Mouse (Mus musculus) urinary bladder, postnatal 25 days (tissue): ENCODE results near the gene Vmn1r85.
"Not testable (repeated sequence)": the region's sequence is repeated elsewhere in the genome, so short reads cannot be mapped to it uniquely, and the experiment has no call there.

Experiments used
- DNase-seq: peaks from one replicate; pipeline ENCODE4 v3.0.0; 2022; ENCODE audit warnings: low spot score

The Vmn1r85 gene

DNA sequence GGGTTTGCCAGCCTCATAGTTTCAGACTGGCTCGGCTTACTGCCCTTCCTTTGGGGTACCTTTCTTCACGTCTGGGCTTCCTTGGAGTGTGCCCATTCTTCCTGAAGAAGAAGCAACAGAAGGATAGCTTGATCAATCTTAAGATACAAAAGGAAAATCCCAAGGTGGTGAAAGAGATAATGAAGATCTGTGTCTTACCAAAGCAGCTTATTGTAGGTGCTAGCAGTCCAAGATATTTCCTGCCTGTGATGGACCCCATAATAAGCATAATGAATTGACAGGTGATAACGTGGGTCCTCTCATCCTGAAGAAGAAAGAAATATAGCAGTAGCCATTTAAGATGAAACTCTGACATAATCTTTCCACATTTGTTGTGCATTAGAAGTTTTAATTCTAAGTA, at the start of gene Vmn1r85:
Gene Vmn1r85, minus strand, starts transcription at position 101 of the 400 bp plus-strand sequence.
- DNase-seq, result no peak

DNA sequence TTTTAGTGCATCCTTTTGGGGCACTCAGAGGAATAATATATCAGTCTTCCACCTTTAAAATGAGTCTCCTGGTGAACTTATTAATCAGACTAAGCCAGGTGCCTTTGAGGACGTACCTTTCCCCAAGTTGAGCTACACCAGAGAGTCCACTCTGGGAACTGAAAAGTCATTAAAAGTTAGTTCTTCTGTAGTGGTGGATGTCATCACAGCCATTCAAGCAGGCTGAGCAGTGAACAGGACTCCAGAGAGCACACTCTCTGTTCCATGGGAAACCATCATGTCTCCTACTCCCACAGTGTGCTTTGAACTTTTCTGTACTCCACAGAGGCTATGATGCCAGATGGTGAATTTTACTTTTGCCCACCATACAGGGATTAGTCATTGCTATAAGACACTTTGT, 45.1 kb upstream of the Vmn1r85 start, which contains the start of gene Vmn1r87:
Gene Vmn1r87, minus strand, starts transcription at position 101 of the 400 bp plus-strand sequence.
- DNase-seq, result no peak

DNA sequence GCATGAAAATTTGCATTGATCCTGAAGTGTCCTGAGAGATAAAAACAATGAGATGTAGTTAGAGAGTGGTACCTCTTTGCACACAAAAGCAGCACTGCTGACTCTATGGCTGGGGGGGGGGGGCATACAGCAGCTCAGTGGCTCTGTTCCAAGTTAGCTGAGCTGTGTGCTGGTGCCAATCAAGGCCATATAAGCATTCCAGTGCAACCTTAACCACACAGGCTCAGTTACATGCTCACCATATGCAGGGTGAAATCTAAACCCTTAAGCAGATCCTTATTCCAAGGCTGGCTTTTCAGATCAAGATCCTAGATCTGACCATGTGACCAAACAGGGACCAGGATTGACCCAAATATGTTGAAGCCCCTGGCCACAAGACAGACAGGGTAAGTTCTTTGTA, 42.4 kb upstream of the Vmn1r85 start:
- no peak for DNase-seq

DNA sequence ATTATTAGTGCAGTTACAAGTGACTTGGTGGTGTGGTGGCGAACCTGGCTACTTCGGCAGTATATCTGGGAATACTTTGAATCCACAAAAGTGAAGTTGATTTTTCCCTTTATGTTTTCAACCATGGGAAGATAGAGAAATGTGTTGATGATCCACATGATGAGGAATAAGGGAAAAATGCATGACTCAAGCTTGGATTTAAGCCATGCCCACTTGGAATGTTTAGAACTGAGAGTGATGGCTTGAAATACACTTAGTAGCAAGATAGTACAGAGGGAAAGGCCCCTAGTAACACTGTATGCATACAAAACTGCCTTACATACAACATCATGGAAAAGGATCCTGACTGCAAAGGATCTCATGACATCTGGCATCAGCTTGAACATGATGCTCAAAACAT, 36.9 kb upstream of the Vmn1r85 start:
- DNase-seq, result no peak

DNA sequence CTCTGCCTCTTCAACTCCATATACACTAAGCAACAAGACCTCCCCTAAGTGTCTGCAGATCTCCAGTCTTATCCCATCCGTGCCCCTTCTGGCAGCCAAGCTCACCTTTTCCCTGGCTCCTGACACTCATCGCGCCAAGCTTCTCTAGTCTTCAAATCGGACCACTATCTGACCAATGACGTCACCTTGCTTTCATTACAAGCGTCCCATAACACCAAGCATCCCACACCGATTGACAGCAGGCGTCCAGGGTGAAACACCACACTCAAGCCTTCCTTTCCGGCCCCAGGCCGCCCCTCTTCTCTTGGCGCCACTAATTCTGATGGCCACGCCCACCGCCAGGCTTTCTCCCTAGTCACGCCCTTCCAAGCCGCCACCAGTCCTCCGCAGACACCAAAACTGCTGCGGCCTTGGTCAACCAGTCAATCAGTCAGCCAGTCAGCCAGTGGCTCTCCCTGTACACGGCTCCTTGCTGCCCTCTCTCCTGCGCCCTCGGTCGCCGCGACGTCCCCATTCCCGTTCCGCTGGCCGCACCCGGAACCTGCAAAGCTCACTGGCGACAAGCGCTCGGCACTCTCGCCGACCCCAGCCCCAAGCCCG, 28.7 kb upstream of the Vmn1r85 start:
- not testable (repeated sequence) for DNase-seq

DNA sequence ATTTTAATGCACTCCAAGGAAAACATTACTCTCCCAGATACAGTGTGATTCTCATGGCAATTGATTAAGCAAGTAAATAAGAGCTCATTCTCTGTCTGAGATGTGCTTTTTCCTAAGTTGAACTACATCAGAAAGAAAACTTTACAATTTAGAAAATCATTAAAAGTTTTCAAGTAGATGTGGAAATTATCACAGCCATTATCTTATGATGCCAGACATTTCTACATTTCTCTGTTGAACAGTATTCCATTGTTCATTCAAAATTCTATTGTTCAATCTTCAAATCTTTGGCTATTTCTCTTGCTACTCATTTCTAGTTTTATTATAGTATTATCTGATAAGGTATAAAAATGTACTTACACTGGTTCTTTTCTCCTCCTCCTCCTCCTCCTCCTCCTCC, 24.8 kb upstream of the Vmn1r85 start, which contains the start of gene Vmn1r86:
Gene Vmn1r86, minus strand, starts transcription at position 101 of the 400 bp plus-strand sequence.
- DNase-seq, result no peak

DNA sequence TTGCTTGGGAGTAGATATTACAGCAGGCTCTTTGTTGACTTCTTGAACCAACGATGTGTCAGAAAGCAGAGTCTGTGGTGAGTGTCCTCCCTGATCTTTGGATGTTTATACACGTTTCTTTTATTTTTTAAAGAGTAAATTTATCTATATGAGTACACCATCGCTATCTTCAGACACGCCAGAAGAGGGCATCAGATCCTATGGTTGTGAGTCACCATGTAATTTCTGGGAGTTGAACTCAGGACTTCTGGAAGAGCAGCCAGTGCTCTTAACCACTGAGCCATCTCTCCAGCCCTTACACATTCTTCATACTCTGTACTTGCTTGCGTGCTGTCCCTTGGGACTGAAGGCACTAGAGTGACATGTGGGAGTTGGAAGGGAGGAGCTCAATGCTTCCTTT, 22.7 kb downstream of the Vmn1r85 start:
- no peak for DNase-seq

DNA sequence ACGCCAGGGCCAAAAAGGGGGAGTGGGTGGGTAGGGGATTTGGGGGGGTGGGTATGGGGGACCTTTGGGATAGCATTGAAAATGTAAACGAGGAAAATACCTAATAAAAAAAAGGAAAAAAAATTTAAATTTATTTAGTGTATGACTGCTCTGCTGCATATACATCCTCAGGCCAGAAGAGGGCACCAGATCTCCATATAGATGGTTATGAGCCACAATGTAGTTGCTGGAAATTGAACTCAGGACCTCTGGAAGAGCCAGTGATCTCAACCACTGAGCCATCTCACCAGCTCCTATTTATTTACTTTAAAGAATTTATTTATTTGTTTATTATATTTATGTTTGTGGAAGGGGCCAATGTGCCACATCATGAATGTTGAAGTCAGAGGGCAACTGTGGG, 31.6 kb downstream of the Vmn1r85 start:
- not testable (repeated sequence) for DNase-seq

DNA sequence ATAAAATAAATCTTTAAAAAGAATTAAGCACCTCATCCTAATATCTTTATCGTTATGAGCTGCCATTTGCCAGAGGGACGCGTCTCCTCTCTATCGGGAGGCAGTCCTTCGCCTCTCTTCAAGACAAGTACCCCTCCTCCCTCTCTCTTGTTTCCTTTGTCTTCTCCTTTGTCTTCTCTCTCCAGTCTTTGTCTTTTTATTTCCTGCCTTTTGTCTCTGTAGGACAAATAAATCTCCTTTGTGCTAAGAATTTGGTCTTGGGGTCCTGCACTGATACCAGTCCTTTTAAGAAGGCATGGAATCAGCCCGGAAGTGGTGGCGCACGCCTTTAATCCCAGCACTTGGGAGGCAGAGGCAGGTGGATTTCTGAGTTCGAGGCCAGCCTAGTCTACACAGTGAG, 35.4 kb downstream of the Vmn1r85 start:
- DNase-seq, result no peak

DNA sequence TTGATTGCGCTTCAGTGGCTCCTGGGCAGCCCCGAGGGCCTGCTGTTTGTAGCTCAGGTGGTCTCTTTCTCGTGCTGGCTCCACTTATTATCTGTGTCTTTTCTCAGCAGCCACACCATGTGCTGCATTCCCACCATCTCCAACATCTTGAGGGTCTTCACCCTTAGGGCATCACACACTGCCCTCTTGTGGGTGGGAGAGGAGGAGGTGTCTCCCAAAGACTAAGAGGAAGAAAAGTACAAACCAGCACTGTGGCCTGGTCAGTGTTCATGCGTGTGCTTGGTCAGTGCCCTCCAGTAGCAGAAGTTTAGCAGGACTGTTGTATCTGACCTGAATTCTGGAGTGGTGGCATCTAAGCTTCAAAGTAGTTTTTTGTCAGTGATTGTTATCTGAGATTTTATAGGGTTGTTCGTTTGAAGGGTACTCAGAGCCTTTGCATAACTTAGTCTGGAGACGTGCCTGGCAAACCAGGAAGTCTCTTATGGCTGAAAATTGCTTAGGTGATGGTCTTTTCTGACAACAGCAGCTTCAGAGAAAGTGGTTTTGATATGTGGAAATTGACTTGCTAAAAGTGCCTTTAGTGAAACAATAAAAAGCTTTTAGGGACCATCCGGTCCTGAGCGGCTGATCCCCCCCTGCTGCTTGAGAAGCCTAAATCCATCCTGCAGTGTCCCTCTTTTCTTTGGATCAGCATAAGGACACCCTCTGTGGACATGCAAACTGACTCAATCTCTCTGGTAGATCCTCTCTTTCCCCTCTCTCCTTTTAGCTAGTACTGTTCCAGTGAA, 37.9 kb downstream of the Vmn1r85 start:
- no peak for DNase-seq

DNA sequence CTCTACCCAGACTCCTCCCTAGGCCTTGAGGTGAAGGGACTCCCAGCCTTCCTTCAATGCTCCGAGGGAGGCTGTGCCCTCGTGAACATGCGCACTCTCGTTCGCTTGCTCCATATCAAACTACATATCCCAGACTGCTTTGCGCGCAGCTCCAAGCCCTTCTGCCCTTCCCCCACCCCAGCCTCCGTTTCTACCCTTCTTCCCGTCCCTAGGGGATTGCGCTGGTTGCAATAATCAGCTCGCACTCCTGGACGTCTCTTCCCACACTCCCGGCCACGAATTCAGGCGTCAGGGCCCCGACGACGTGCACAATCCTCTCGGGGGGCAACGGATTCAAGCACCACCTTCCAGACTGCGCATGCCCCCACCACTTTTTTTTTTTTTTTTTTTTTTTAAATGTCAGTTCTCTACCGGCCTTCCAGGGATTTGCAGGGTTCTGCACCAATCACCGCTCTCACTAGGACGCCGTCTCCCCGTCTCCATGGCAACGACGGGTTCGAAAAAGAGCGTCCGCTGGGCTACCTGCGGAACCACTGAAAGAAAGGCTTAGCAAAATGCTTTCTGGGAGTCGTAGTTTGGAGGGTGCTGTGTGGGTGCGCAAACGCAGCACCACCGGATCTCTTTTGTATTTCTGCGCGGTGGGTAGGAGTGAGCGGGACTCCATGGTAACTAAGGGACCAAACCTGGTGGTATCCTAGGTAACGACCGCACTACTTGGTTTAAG, 40.5 kb downstream of the Vmn1r85 start, which contains the start of gene Mzf1:
Gene Mzf1, minus strand, starts transcription at position 478 of the 724 bp plus-strand sequence.
- peak; percentile 86 for DNase-seq

DNA sequence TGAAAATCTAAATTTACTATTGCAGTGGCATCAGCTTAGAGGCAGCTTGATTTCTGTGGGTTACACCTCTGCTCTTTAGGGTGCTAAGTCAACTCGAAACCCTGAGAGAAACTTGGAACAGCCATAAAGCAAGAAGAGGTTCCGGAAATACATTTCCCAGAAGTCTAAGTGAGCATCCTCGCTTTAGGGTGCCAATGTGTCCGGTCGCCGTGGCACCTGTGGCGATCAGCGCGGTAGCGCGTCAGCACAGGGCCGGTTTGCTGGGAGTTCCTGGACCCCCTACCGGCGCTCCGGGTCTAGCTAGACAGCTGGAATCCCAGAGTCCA, 41.0 kb downstream of the Vmn1r85 start:
- DNase-seq, result no peak

DNA sequence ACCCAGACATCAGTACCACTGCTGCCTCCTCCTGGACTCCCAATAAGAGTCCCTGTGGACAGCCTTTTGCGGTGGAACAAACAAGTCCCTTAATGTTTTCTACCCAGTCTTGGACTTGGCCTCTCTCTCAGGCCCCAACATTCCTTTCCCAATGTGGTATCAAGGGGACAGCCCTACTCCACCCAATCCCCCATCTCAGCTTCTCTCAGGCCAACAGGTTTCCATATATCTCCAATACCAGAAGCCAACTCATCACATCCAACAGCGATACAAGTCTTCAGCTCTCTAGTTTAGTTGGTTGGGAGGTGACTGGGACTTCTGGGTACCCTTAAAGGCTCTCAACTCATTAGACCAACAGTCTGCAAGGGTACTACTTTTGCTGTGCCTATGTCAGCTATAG, 41.5 kb downstream of the Vmn1r85 start:
- DNase-seq, result no peak

DNA sequence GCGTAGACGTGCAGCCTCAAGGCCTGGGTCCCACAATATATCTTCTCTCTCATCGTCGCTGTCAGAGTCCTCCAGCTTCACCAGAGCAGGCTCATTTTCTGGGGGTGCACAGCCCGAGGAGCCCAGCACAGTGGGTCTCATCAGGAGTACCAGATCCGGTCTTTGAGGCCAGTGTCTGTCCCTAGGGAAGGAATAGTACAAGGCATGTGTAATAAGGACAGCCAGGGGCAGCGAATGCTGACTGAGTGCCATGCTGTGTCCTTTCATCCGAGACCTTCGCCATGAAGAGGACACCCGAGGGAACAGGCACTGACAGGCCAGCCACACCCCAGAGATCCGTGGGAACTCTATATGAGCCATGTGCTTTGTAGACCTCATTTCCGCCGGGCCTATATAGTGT, 42.0 kb downstream of the Vmn1r85 start:
- DNase-seq, result no peak

DNA sequence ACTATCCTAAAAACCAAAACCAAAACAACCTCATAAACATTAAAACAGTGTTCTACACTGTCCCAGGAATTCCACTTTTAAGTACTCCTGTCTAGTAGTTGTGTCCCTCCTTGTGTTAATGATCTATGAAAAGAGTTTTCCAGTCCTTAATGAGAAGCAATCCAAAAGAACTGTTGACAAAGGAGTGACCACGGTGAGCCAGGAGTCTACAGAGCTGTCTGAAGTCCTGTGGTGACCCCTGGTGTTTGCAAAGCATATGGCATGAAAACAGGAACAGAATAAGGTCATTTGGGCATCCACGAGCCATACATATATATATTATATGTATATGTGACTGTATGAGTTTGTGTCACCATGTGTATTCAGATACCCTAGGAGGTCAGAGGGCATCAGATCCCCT, 48.9 kb downstream of the Vmn1r85 start:
- no peak for DNase-seq

DNA sequence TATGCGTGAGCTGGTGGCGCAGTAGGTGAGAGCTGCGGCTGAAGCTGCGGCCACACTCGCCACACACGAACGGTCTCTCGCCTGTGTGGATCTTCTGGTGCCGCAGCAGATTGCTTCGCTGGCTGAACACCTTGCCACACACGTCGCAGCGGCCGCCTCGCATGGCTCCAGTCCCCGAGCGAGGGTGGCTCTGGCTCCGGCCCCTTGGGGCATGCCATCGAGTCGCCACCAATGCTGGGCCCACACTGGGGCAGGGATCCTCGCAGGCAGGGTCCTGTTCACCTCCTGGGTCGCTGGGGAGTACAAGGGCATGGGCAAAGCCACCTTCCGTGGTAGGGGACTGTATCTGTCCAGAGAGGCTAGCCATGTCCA, 50.7 kb downstream of the Vmn1r85 start:
- no peak for DNase-seq

DNA sequence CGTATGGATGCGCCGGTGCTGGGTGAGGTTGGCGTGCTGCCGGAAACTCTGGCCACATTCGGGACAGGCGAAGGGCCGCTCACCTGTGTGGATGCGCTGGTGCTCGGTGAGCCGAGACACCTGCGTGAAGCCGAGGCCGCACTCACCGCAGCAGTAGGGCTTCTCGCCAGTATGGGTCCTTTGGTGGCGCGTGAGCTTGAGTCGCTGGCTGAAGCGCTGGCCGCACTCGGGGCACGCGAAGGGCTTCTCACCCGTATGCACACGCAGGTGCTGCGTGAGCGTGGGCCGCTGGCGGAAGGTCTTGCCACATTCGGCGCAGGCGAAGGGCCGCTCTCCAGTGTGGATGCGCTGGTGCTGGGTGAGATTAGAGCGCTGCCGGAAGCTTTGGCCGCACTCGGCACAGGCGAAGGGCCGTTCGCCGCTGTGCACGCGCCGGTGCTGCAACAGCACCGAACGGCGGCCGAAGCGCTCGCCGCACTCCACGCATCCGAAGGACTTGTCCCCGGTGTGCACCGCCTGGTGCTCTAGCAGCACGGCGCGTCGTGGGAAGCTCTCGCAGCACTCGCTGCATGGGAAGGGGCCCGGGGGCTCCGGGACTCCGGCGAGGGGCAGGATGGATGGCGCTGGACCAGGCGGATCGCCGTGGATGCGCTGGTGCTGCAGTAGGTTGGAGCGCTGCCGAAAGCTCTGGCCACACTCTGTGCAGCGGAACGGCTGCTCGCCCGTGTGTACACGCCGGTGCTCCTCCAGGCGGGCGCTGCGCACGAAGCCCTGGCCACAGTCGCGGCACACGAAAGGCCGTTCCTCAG, 51.3 kb downstream of the Vmn1r85 start:
- no peak for DNase-seq

DNA sequence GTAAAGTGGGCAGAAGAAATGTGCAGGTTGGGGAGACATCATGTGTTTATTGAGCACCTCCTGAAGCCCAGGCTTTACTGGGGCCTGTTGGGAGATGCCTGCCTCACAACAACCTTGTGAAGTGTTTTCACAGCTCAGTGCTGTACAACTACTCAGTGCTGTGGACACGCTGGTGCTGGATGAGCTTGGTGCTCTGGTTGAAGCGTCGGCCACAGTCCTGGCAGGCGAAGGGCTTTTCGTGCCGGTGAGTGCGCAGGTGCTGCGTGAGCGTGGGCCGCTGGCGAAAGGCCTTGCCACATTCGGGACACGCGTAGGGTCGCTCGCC, 51.9 kb downstream of the Vmn1r85 start:
- DNase-seq, result no peak

DNA sequence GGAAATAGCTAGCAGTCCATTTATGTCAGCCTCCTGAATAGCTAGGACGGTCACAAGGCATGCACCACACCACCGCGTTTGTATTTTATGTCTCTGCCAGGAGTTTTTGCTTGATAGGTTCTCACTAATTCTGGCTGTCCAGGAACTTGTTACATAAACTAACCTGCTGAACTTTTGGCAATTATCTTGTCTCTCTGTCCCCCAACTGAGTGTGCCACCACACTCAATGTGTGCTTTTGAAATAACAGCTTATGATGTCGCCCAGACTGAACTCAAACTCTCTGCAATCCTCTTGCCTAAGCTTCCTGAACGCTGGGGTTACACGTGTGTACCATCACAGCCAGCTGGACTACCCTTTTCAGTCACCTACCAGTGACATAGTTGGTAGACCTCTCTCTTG, 52.5 kb downstream of the Vmn1r85 start:
- DNase-seq, result no peak

DNA sequence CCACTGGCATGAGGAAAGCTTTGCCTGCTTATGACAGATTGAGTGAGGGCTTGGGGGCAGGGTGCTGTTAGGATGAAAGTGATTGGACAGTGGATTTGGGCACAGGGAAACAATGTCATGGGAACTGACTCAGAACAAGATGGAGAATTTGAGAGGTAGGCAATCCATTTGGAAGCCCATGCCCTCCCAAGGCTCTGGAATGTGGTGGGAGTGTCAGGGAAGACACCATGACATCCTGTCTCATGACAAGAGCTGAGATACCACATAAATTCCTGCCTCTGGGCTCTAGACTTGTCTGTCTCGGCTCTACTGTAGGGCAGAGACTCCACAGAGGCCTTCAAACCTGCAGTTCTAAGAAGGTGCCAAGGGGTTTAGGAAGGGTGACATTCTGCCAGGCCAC, 53.7 kb downstream of the Vmn1r85 start:
- DNase-seq, result no peak

DNA sequence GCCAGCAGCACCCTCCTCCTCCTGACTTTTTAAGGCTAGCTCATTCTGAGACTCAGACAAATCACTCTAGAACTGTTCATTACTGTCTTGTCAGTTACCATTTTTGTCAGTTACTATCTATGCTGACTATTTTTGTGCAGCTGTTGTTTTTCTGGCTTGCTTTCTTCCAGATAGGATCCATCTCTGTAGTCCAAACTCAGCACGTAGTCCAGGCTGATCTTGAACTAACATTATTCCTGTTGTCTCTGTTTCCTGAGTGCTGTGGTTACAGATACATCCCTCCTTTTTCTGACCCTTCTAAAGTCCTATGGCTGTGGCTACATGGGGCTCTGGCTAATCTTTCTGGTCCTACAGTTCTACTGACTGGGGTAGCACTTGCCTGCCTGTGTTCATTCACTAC, 55.8 kb downstream of the Vmn1r85 start:
- DNase-seq, result no peak

DNA sequence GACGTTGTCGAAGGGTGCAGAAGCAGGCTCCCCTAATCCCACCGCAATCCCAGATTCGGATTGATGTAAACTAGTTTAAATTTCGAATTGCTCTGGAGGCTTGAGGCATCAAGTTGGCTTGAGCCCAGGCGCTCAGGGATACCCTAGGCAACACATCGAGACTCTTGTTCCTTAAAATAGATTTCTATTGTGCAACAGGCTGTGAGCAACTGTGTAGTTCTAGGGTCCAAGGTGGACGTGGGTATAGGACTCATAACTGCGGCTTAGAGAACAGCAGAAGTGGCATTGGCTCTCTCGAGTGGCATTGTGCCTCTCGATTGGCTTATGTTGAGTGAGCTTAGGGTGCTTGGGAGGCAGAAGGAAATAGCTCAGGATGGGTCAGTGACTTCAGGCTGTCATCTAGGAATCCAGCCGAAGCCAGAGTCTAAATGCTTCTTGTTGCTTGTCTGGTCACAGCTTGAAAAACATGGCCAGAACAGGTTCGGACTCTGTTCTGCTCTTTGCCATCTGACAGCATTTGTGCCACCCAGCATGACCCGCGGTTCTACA, 56.3 kb downstream of the Vmn1r85 start:
- no peak for DNase-seq
